Mouse (Mus musculus) WW6 (cell line): ENCODE data around the gene Tfap2d.

Experiments
- DNase-seq: peaks from one replicate; pipeline ENCODE4 v3.0.0-alpha.2; 2013; ENCODE audit warnings: low read depth, low spot score

The Tfap2d gene

GRCm38 (mm10) chr1:19210215-19211032 is 107.6 kb downstream of the Tfap2d start:
- DNase-seq, result no peak

- no peak for DNase-seq
These were observed 108.2 kb downstream of the Tfap2d start for GRCm38 (mm10) chr1:19211033-19211405.

- DNase-seq, result no peak
These were observed 108.8 kb downstream of the Tfap2d start for GRCm38 (mm10) chr1:19211546-19212154.

- DNase-seq, result no peak
These were observed 109.9 kb downstream of the Tfap2d start for GRCm38 (mm10) chr1:19212691-19213090.

GRCm38 (mm10) chr1:19213171-19213570 is 110.3 kb downstream of the Tfap2d start:
- DNase-seq, result no peak

GRCm38 (mm10) chr1:19213851-19214395 is 111.1 kb downstream of the Tfap2d start:
- no peak for DNase-seq
